In the genomic region with DNA sequence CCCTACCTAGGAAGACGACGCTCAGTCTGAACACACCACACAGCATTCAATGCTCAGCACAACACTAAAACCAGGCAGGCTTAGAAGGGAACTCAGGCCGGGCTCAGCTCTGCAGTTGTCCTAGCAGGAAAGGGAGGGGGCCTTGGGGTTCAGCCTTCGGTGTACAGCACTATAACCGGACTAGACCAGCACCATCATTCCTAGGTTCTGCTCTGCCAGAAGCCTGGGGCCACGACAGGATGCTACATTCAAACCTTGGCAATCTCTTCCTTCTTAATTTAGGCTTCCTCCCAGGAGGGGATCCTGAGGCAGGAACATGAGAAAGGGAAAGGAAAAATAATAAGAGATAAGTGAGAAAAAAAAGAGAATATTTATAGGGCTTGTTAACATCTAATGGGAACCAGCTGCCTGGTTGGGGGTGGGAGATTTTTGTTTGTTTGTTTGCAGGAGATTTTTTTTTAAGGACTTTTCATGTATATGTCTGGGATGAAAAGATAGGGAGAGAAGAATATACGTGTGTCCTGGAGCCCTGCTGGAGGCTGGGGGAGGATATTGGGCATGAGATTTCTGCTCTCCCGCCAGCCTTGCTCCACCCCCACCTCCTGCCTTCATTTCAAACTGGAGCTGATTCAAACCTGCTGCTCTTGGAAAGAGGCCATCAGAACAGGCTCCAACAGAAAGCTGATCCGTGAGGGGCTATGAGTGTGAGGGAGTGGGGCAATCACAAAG, we compare ENCODE assay signal across 8 mouse cellular contexts.
A peak's percentile ranks its signal among the peaks of the same experiment; 100 is the strongest.
DNase-seq lines count a peak whose midpoint lies in the region; ATAC-seq and TF ChIP-seq lines count a peak whose summit lies in the region.

No protein-coding gene starts in this region.

- H3K9ac ChIP-seq in forebrain, embryonic 13.5 days, result peak overlapping the region; percentile 21; the same call in 1 of the 2 replicates
- H3K9ac ChIP-seq in heart, embryonic 16.5 days (ENCODE audit: low read length), result no peak overlapping the region
- H3K9ac ChIP-seq in kidney, postnatal 0 days (ENCODE audit: low read depth, low read length), result no peak overlapping the region
- H3K9ac ChIP-seq in lung, embryonic 15.5 days, result no peak overlapping the region

- H3K4me3 ChIP-seq in lung, adult 2 months (replicated peaks; ENCODE audit: extremely low read depth, low read depth, low read length), result no peak overlapping the region
- H3K4me3 ChIP-seq in forebrain, embryonic 13.5 days, result no peak overlapping the region
- no peak overlapping the region for H3K4me3 ChIP-seq in heart, embryonic 16.5 days (ENCODE audit: low read length)
- H3K4me3 ChIP-seq in kidney, postnatal 0 days (replicated peaks; ENCODE audit: low read depth, low read length), result no peak overlapping the region
- H3K4me3 ChIP-seq in lung, embryonic 15.5 days, result no peak overlapping the region

- DNase-seq in lung, adult 18-20 months, result peak; percentile 34 to 37
- no peak for DNase-seq in lung, adult 2 months
- DNase-seq in kidney, postnatal 0 days (ENCODE audit: low spot score), result peak; percentile 89
- DNase-seq in right cerebral cortex, adult 2 months (ENCODE audit: low spot score in 2 of 2), result peak; percentile 58 to 59
- DNase-seq in spleen, postnatal 10 days (ENCODE audit: low spot score in 2 of 2), result no peak

- WGBS in lung, adult 2 months, result 31% methylated on average over 9 of the region's 9 CpGs
- WGBS in forebrain, embryonic 13.5 days, result 24% methylated on average over 9 of the region's 9 CpGs
- WGBS in heart, embryonic 16.5 days, result 30% methylated on average over 9 of the region's 9 CpGs
- 12% methylated on average over 9 of the region's 9 CpGs for whole genome bisulfite sequencing in kidney, postnatal 0 days
- WGBS in lung, embryonic 15.5 days, result 17% methylated on average over 9 of the region's 9 CpGs

- no peak for TF ChIP-seq CTCF in lung, adult 2 months (IDR thresholded peaks at IDR 0.05; ENCODE audit: insufficient read depth, low read length)
- no peak for TF ChIP-seq CTCF in kidney, postnatal 0 days (IDR thresholded peaks at IDR 0.05; ENCODE audit: low read depth)

- H3K36me3 ChIP-seq in forebrain, embryonic 13.5 days (ENCODE audit: poor library complexity, severe bottlenecking), result no peaks in the 10 kb centered on the region
- no peaks in the 10 kb centered on the region for H3K36me3 ChIP-seq in heart, embryonic 16.5 days (ENCODE audit: control insufficient read depth, insufficient read depth)
- H3K36me3 ChIP-seq in kidney, postnatal 0 days (ENCODE audit: insufficient read depth, low read length), result no peaks in the 10 kb centered on the region
- no peaks in the 10 kb centered on the region for H3K36me3 ChIP-seq in lung, embryonic 15.5 days

- peak; percentile 93 for ATAC-seq in forebrain, embryonic 13.5 days
- ATAC-seq in heart, embryonic 16.5 days (replicated peaks; ENCODE audit: extremely low read depth, insufficient read depth, low FRiP score), result peak; percentile 74
- peak; percentile 45; the same call in 1 of the 2 replicates for ATAC-seq in kidney, postnatal 0 days (replicated peaks; ENCODE audit: low FRiP score, low read depth)
- peak; percentile 88 for ATAC-seq in lung, embryonic 15.5 days (ENCODE audit: borderline replicate concordance, extremely low read depth, low FRiP score, low TSS enrichment)

- H3K4me2 ChIP-seq in forebrain, embryonic 13.5 days, result peak overlapping the region; percentile 37
- H3K4me2 ChIP-seq in heart, embryonic 16.5 days (ENCODE audit: low read depth, low read length), result peak overlapping the region; percentile 43
- H3K4me2 ChIP-seq in kidney, postnatal 0 days (ENCODE audit: low read length), result peak overlapping the region; percentile 23; the same call in 1 of the 2 replicates
- H3K4me2 ChIP-seq in lung, embryonic 15.5 days, result peak overlapping the region; percentile 27; the same call in 1 of the 2 replicates

- no peak for TF ChIP-seq POLR2A in lung, adult 2 months (IDR thresholded peaks at IDR 0.05; ENCODE audit: borderline replicate concordance, extremely low read depth, low read depth, low read length)

- H3K4me1 ChIP-seq in lung, adult 2 months (ENCODE audit: control insufficient read depth, insufficient read depth, low read length), result peaks cover 2% of the 10 kb centered on the region; the same call in 1 of the 2 replicates
- H3K4me1 ChIP-seq in forebrain, embryonic 13.5 days, result peaks cover 26% of the 10 kb centered on the region
- peaks cover 21% of the 10 kb centered on the region for H3K4me1 ChIP-seq in heart, embryonic 16.5 days (ENCODE audit: control insufficient read depth, insufficient read depth, low read length)
- H3K4me1 ChIP-seq in kidney, postnatal 0 days (replicated peaks; ENCODE audit: insufficient read depth, low read length), result peaks cover 25% of the 10 kb centered on the region; the same call in 1 of the 2 replicates
- H3K4me1 ChIP-seq in lung, embryonic 15.5 days, result peaks cover 49% of the 10 kb centered on the region

- peak overlapping the region; percentile 92 for H3K27ac ChIP-seq in forebrain, embryonic 13.5 days
- peak overlapping the region; percentile 72 for H3K27ac ChIP-seq in heart, embryonic 16.5 days (ENCODE audit: low read length)
- peak overlapping the region; percentile 86 for H3K27ac ChIP-seq in kidney, postnatal 0 days
- H3K27ac ChIP-seq in lung, embryonic 15.5 days, result peak overlapping the region; percentile 92

- H3K9me3 ChIP-seq in forebrain, embryonic 13.5 days (replicated peaks), result no peaks in the 10 kb centered on the region
- H3K9me3 ChIP-seq in heart, embryonic 16.5 days (replicated peaks; ENCODE audit: control insufficient read depth, low read length), result no peaks in the 10 kb centered on the region
- no peaks in the 10 kb centered on the region for H3K9me3 ChIP-seq in kidney, postnatal 0 days (replicated peaks; ENCODE audit: low read length)
- no peaks in the 10 kb centered on the region for H3K9me3 ChIP-seq in lung, embryonic 15.5 days

- no peaks in the 10 kb centered on the region for H3K27me3 ChIP-seq in forebrain, embryonic 13.5 days
- H3K27me3 ChIP-seq in heart, embryonic 16.5 days (ENCODE audit: control insufficient read depth, insufficient read depth, low read length), result no peaks in the 10 kb centered on the region
- no peaks in the 10 kb centered on the region for H3K27me3 ChIP-seq in kidney, postnatal 0 days (ENCODE audit: insufficient read depth, low read length)
- no peaks in the 10 kb centered on the region for H3K27me3 ChIP-seq in lung, embryonic 15.5 days

Comparison
In these comparisons a context has a peak if more than half of its experiments do, and no peak if none do; other contexts are left out.
1. DNase-seq: peak in lung, adult 18-20 months (2 of 2), kidney, postnatal 0 days (single experiment) and right cerebral cortex, adult 2 months (2 of 2); none in lung, adult 2 months (single experiment) and spleen, postnatal 10 days (0 of 2).
2. Peak in every context shown above with its lines, with median percentiles within 50 percentile points of each other: ATAC-seq, H3K27ac ChIP-seq and H3K4me2 ChIP-seq.